Mouse (Mus musculus) urinary bladder, postnatal 36 days (tissue): Measurements from ENCODE around the gene Cacybp.

Experiments
- DNase-seq, 2 experiments: peaks; one replicate each; pipeline ENCODE4 v3.0.0; 2022; ENCODE audit warnings: low spot score in 2 of 2, mixed read lengths in 1 of 2

Cacybp gene

GRCm38 (mm10) chr1:160214171-160214570, 1.5 kb upstream of the Cacybp start:
- DNase-seq: no peak

GRCm38 (mm10) chr1:160212123-160212691, 468 bp downstream of the Cacybp start:
- peak; percentile 32 to 44 for DNase-seq

- DNase-seq: no peak
Measured at GRCm38 (mm10) chr1:160211597-160212122, 1.0 kb downstream of the Cacybp start.

GRCm38 (mm10) chr1:160210566-160210965, 2.1 kb downstream of the Cacybp start:
- DNase-seq: no peak

- no peak for DNase-seq
Measured at GRCm38 (mm10) chr1:160209844-160210243, 2.8 kb downstream of the Cacybp start.

- DNase-seq: no peak
Measured at GRCm38 (mm10) chr1:160205486-160205885, 7.2 kb downstream of the Cacybp start.

- DNase-seq: no peak
Measured at GRCm38 (mm10) chr1:160195337-160195663, 17.4 kb downstream of the Cacybp start.

- DNase-seq: peak; percentile 98 to 99
Measured at GRCm38 (mm10) chr1:160194529-160195336, 17.9 kb downstream of the Cacybp start, which contains the start of gene Mrps14. Mrps14 (plus strand) TSS chr1:160195215.

GRCm38 (mm10) chr1:160184506-160184905, 28.2 kb downstream of the Cacybp start:
- DNase-seq: peak; percentile 5 to 13

- no peak for DNase-seq
Measured at GRCm38 (mm10) chr1:160181216-160181615, 31.5 kb downstream of the Cacybp start.

GRCm38 (mm10) chr1:160176903-160177302, 35.8 kb downstream of the Cacybp start:
- DNase-seq: no peak

GRCm38 (mm10) chr1:160166600-160166999, 46.1 kb downstream of the Cacybp start:
- DNase-seq: no peak

GRCm38 (mm10) chr1:160158190-160158589, 54.5 kb downstream of the Cacybp start:
- no peak for DNase-seq

GRCm38 (mm10) chr1:160153480-160153879, 59.2 kb downstream of the Cacybp start, which contains the start of gene Tnn:
Tnn (minus strand) TSS chr1:160153580.
- DNase-seq: no peak
